Comparison of ENCODE assay signal across 8 mouse cellular contexts in genomic region chr13:73505686-73506467, GRCm38 (mm10). TPM values are rescaled to one million over a fixed set of nuclear protein-coding genes. Genes with fewer than 3 reads are reported as not detected.
A peak's percentile ranks its signal among the peaks of the same experiment; 100 is the strongest.
DNase-seq lines count a peak whose midpoint lies in the region; ATAC-seq and TF ChIP-seq lines count a peak whose summit lies in the region.

No protein-coding gene starts in this region.

- H3K9ac ChIP-seq in forebrain, embryonic 12.5 days: no peak overlapping the region
- H3K9ac ChIP-seq in liver, embryonic 16.5 days (ENCODE audit: low read depth, low read length): no peak overlapping the region

- no peaks in the 10 kb centered on the region for H3K27me3 ChIP-seq in E14TG2a.4 (ENCODE audit: insufficient read depth, low read length)
- no peaks in the 10 kb centered on the region for H3K27me3 ChIP-seq in forebrain, embryonic 12.5 days
- H3K27me3 ChIP-seq in liver, embryonic 16.5 days (ENCODE audit: control insufficient read depth, insufficient read depth, low read depth, low read length): no peaks in the 10 kb centered on the region
- H3K27me3 ChIP-seq in thymus, adult 2 months (ENCODE audit: control insufficient read depth, insufficient read depth, low read length): no peaks in the 10 kb centered on the region

- no peaks in the 10 kb centered on the region for H3K9me3 ChIP-seq in E14TG2a.4 (ENCODE audit: low read length)
- no peaks in the 10 kb centered on the region for H3K9me3 ChIP-seq in forebrain, embryonic 12.5 days
- no peaks in the 10 kb centered on the region for H3K9me3 ChIP-seq in liver, embryonic 16.5 days (replicated peaks; ENCODE audit: control insufficient read depth, low read length)

- peaks cover 11% of the 10 kb centered on the region for H3K4me1 ChIP-seq in E14TG2a.4 (replicated peaks; ENCODE audit: low read depth, low read length)
- no peaks in the 10 kb centered on the region for H3K4me1 ChIP-seq in forebrain, embryonic 12.5 days
- peaks cover 8% of the 10 kb centered on the region for H3K4me1 ChIP-seq in liver, embryonic 16.5 days (ENCODE audit: control insufficient read depth, low read depth, low read length)
- H3K4me1 ChIP-seq in olfactory bulb, adult 2 months (ENCODE audit: control insufficient read depth, insufficient read depth, low read length): no peaks in the 10 kb centered on the region
- no peaks in the 10 kb centered on the region for H3K4me1 ChIP-seq in thymus, adult 2 months (replicated peaks; ENCODE audit: control insufficient read depth, insufficient read depth, low read length)

- H3K4me3 ChIP-seq in E14TG2a.4 (replicated peaks; ENCODE audit: low read length): no peak overlapping the region
- no peak overlapping the region for H3K4me3 ChIP-seq in forebrain, embryonic 12.5 days (replicated peaks)
- no peak overlapping the region for H3K4me3 ChIP-seq in liver, embryonic 16.5 days (ENCODE audit: low read depth, low read length)
- no peak overlapping the region for H3K4me3 ChIP-seq in olfactory bulb, adult 2 months (ENCODE audit: insufficient read depth, low read depth, low read length)
- H3K4me3 ChIP-seq in thymus, adult 2 months (ENCODE audit: control insufficient read depth, insufficient read depth, low read length): no peak overlapping the region

- H3K27ac ChIP-seq in forebrain, embryonic 12.5 days: no peak overlapping the region
- H3K27ac ChIP-seq in liver, embryonic 16.5 days (ENCODE audit: low read length): no peak overlapping the region
- no peak overlapping the region for H3K27ac ChIP-seq in olfactory bulb, adult 2 months (ENCODE audit: insufficient read depth, low read depth, low read length)
- H3K27ac ChIP-seq in thymus, adult 2 months (ENCODE audit: control insufficient read depth, insufficient read depth, low read length): no peak overlapping the region

- no peak for TF ChIP-seq POLR2A in olfactory bulb, adult 2 months (IDR thresholded peaks at IDR 0.05; ENCODE audit: insufficient read depth, low read depth, low read length)
- TF ChIP-seq POLR2A in thymus, adult 2 months (IDR thresholded peaks at IDR 0.05; ENCODE audit: control insufficient read depth, extremely low read depth, insufficient read depth, low read length, poor library complexity): no peak

- TF ChIP-seq CTCF in E14TG2a.4 (conservative IDR thresholded peaks at IDR 0.05; ENCODE audit: low read length): peak; percentile 58
- TF ChIP-seq CTCF in olfactory bulb, adult 2 months (IDR thresholded peaks at IDR 0.05; ENCODE audit: insufficient read depth, low read depth, low read length): peak; percentile 56
- TF ChIP-seq CTCF in thymus, adult 2 months (IDR thresholded peaks at IDR 0.05; ENCODE audit: borderline replicate concordance, control insufficient read depth, extremely low read depth, insufficient read depth, low read length, poor library complexity): peak; percentile 63; the same call in 1 of the 2 replicates

- 0 out of 2 replicates have a peak, but pooled peaks have one; percentile 73 for ATAC-seq in forebrain, embryonic 12.5 days (ENCODE audit: low FRiP score)
- ATAC-seq in liver, embryonic 16.5 days (ENCODE audit: low read depth): peak; percentile 57

- DNase-seq in c-Kit-negative CD71-positive TER-119-positive erythroid progenitor cells, embryonic 14.5 days (ENCODE audit: low read depth, low spot score): peak; percentile 58
- peak; percentile 81 to 88 for DNase-seq in heart, postnatal 10 days
- peak; percentile 78 to 92 for DNase-seq in kidney, postnatal 36 days
- DNase-seq in thymus, adult 2 months: peak; percentile 81

- peaks cover 72% of the 10 kb centered on the region for H3K36me3 ChIP-seq in E14TG2a.4 (ENCODE audit: insufficient read depth, low read length)
- peaks cover 44% of the 10 kb centered on the region for H3K36me3 ChIP-seq in forebrain, embryonic 12.5 days (replicated peaks)
- peaks cover 84% of the 10 kb centered on the region for H3K36me3 ChIP-seq in liver, embryonic 16.5 days (ENCODE audit: control insufficient read depth, insufficient read depth)
- no peaks in the 10 kb centered on the region for H3K36me3 ChIP-seq in thymus, adult 2 months (ENCODE audit: control insufficient read depth, insufficient read depth, low read length)

- 68% methylated on average over 7 of the region's 7 CpGs for WGBS in forebrain, embryonic 12.5 days
- 71% methylated on average over 7 of the region's 7 CpGs for WGBS in liver, embryonic 16.5 days (ENCODE audit: insufficient replicate concordance)
- 73% methylated on average over 7 of the region's 7 CpGs for WGBS in olfactory bulb, adult 2 months
- 77% methylated on average over 7 of the region's 7 CpGs for WGBS in thymus, adult 2 months

- intact Hi-C loops in heart, postnatal 10 days (cut with DNase I): loop anchor here (1.0 kb wide), 1 partner anchor 80 kb away; no protein-coding TSS in a partner anchor

- H3K4me2 ChIP-seq in forebrain, embryonic 12.5 days: no peak overlapping the region
- no peak overlapping the region for H3K4me2 ChIP-seq in liver, embryonic 16.5 days (ENCODE audit: low read depth, low read length)

RNA-seq across cellular contexts. Expression of gene Slc6a3, which starts 30.7 kb away (rescaled TPM):
- 0.15 TPM in 1 of 2 replicates, not detected in the other for polyA plus RNA-seq in forebrain, embryonic 12.5 days (2016; fragmentation: Nextera tagmentation; extraction: Ambion mirVana)
- total RNA-seq in heart, postnatal 10 days (2021): not detected
- polyA plus RNA-seq in liver, embryonic 16.5 days (2015; fragmentation: Nextera tagmentation; extraction: Ambion mirVana): 0.63 and 0.67 TPM in 2 replicates
- not detected in 2 replicates for polyA plus RNA-seq in olfactory bulb, adult 2 months (2012; ENCODE audit: insufficient read depth, insufficient read length, low replicate concordance, missing spikeins)
- polyA plus RNA-seq in thymus, adult 2 months (2012; rRNA removed): 0.22 and 0.40 TPM in 2 replicates

RNA-seq across cellular contexts. Expression of gene Lpcat1, which starts 38.9 kb away (rescaled TPM):
- 65.9 and 67.0 TPM in 2 replicates for polyA plus RNA-seq in forebrain, embryonic 12.5 days (2016; fragmentation: Nextera tagmentation; extraction: Ambion mirVana)
- total RNA-seq in heart, postnatal 10 days (2021): 10 to 100 TPM; 10.7 to 13.0 TPM
- 59.4 and 64.7 TPM in 2 replicates for polyA plus RNA-seq in liver, embryonic 16.5 days (2015; fragmentation: Nextera tagmentation; extraction: Ambion mirVana)
- not detected in 2 replicates for polyA plus RNA-seq in olfactory bulb, adult 2 months (2012; ENCODE audit: insufficient read depth, insufficient read length, low replicate concordance, missing spikeins)
- 38.9 and 40.9 TPM in 2 replicates for polyA plus RNA-seq in thymus, adult 2 months (2012; rRNA removed)
